Mouse (Mus musculus) heart, embryonic 15.5 days (tissue): ENCODE data around the gene Ralgapb. TPM values are rescaled to one million over a fixed set of nuclear protein-coding genes. Genes with fewer than 3 reads are reported as not detected.
"Not testable (repeated sequence)": the region's sequence is repeated elsewhere in the genome, so short reads cannot be mapped to it uniquely, and the experiment has no call there.

Experiments used
- ATAC-seq: fragments of 200-750 bp; cut with Nextera tagmentation; replicated peaks from 2 replicates; pipeline ENCODE4 v1.8.0; 2017; ENCODE audit warnings: low read depth, moderate TSS enrichment; ENCODE audit not compliant: insufficient number of reproducible peaks, insufficient read depth, low FRiP score
- H3K27ac ChIP-seq: fragments of 300-500 bp; sonication (generic); 2 replicates; pipeline ENCODE4 v1.5.1; 2015; ENCODE audit warnings: mild to moderate bottlenecking, inconsistent platforms
- H3K27me3 ChIP-seq: fragments of 300-500 bp; sonication (generic); 2 replicates; pipeline ENCODE4 v1.6.1; 2015; ENCODE audit warnings: inconsistent platforms
- H3K36me3 ChIP-seq: fragments of 300-500 bp; sonication (generic); 2 replicates; pipeline ENCODE4 v1.6.1; 2015; ENCODE audit warnings: mild to moderate bottlenecking, inconsistent platforms
- H3K4me1 ChIP-seq: fragments of 300-500 bp; sonication (generic); replicated peaks from 2 replicates; pipeline ENCODE4 v1.6.1; 2015; ENCODE audit warnings: inconsistent platforms
- H3K4me2 ChIP-seq: fragments of 300-500 bp; sonication (generic); 2 replicates; pipeline ENCODE4 v1.6.1; 2015; ENCODE audit warnings: inconsistent platforms, mild to moderate bottlenecking, moderate library complexity
- H3K4me3 ChIP-seq: fragments of 300-500 bp; sonication (generic); 2 replicates; pipeline ENCODE4 v1.5.1; 2015; ENCODE audit warnings: mild to moderate bottlenecking, inconsistent platforms
- H3K9ac ChIP-seq: fragments of 300-500 bp; sonication (generic); 2 replicates; pipeline ENCODE4 v1.6.1; 2015; ENCODE audit warnings: mild to moderate bottlenecking, inconsistent platforms
- H3K9me3 ChIP-seq: fragments of 300-500 bp; sonication (generic); replicated peaks from 2 replicates; pipeline ENCODE4 v1.6.1; 2016; ENCODE audit warnings: inconsistent platforms
- WGBS: fragments of 180-500 bp; shearing (Covaris S2); methylation state at CpG from one replicate; pipeline ENCODE4 v1.1.7; 2015; ENCODE audit warnings: mixed read lengths; 5-methylcytosine and 5-hydroxymethylcytosine counted together
- polyA plus RNA-seq: library from polyadenylated mRNA; unstranded; fragments of >200 nt; fragmentation: Nextera tagmentation; extraction: Ambion mirVana; gene quantifications from 2 replicates; pipeline ENCODE4 v1.2.1, GENCODE M21; 2015

Gene Ralgapb
- polyA plus RNA-seq, 1 experiment from 2014 or later: 11.0 TPM

GRCm38 (mm10) chr2:158373516-158373915 is 36.1 kb upstream of the Ralgapb start:
- Histone ChIP-seq H3K27me3 (peaks cover 48% of the 10 kb centered on the region), H3K9ac (no peak overlapping the region), H3K27ac (no peak overlapping the region), H3K9me3 (no peaks in the 10 kb centered on the region), H3K4me3 (no peak overlapping the region), H3K4me1 (peaks cover 5% of the 10 kb centered on the region; the same call in 1 of the 2 replicates), H3K36me3 (no peaks in the 10 kb centered on the region), H3K4me2 (no peak overlapping the region)
- 56% methylated on average over 7 of the region's 7 CpGs for WGBS
- no peak for ATAC-seq

- Histone ChIP-seq H3K36me3 (no peaks in the 10 kb centered on the region), H3K27ac (no peak within 1 kb of the TSS), H3K4me1 (peaks cover 5% of the 10 kb centered on the region; the same call in 1 of the 2 replicates), H3K4me3 (peak within 1 kb of the TSS; percentile 20), H3K27me3 (peaks cover 48% of the 10 kb centered on the region), H3K4me2 (peak within 1 kb of the TSS; percentile 50), H3K9ac (no peak within 1 kb of the TSS), H3K9me3 (no peaks in the 10 kb centered on the region)
- no peak for ATAC-seq
- 2% methylated on average over 36 of the region's 36 CpGs for WGBS
Observed at GRCm38 (mm10) chr2:158375443-158376122, 34.1 kb upstream of the Ralgapb start, which contains the start of gene Snhg11. Snhg11 (plus strand) TSS chr2:158375638.

- no peak overlapping the region for H3K4me3 ChIP-seq
- H3K36me3 ChIP-seq: no peaks in the 10 kb centered on the region
- no peaks in the 10 kb centered on the region for H3K9me3 ChIP-seq
Observed at GRCm38 (mm10) chr2:158376123-158376687, 33.4 kb upstream of the Ralgapb start.

GRCm38 (mm10) chr2:158376798-158377197 is 32.9 kb upstream of the Ralgapb start:
- H3K9ac ChIP-seq: no peak overlapping the region
- H3K27ac ChIP-seq: no peak overlapping the region
- WGBS: 73% methylated on average over 6 of the region's 7 CpGs
- H3K36me3 ChIP-seq: no peaks in the 10 kb centered on the region
- H3K9me3 ChIP-seq: no peaks in the 10 kb centered on the region
- H3K4me2 ChIP-seq: no peak overlapping the region
- ATAC-seq: no peak
- H3K27me3 ChIP-seq: peaks cover 48% of the 10 kb centered on the region
- no peak overlapping the region for H3K4me3 ChIP-seq
- peaks cover 5% of the 10 kb centered on the region; the same call in 1 of the 2 replicates for H3K4me1 ChIP-seq

More at GRCm38 (mm10) chr2:158376123-158376687, 33.4 kb upstream of the Ralgapb start:
- 26% methylated on average over 12 of the region's 12 CpGs for WGBS
- peaks cover 48% of the 10 kb centered on the region for H3K27me3 ChIP-seq
- H3K9ac ChIP-seq: no peak overlapping the region
- no peak overlapping the region for H3K4me2 ChIP-seq
- ATAC-seq: no peak
- H3K4me1 ChIP-seq: peaks cover 5% of the 10 kb centered on the region; the same call in 1 of the 2 replicates
- no peak overlapping the region for H3K27ac ChIP-seq

GRCm38 (mm10) chr2:158377811-158378210 is 31.8 kb upstream of the Ralgapb start:
- H3K27me3 ChIP-seq: peaks cover 48% of the 10 kb centered on the region

GRCm38 (mm10) chr2:158379354-158380078 is 30.1 kb upstream of the Ralgapb start:
- Histone ChIP-seq H3K9me3 (no peaks in the 10 kb centered on the region), H3K4me1 (peaks cover 5% of the 10 kb centered on the region; the same call in 1 of the 2 replicates), H3K4me2 (no peak overlapping the region), H3K4me3 (no peak overlapping the region), H3K27ac (no peak overlapping the region), H3K27me3 (peaks cover 33% of the 10 kb centered on the region), H3K36me3 (no peaks in the 10 kb centered on the region), H3K9ac (no peak overlapping the region)
- ATAC-seq: no peak
- 43% methylated on average over 13 of the region's 13 CpGs for WGBS

More at GRCm38 (mm10) chr2:158377811-158378210, 31.8 kb upstream of the Ralgapb start:
- H3K4me2 ChIP-seq: no peak overlapping the region
- H3K4me3 ChIP-seq: no peak overlapping the region
- no peak overlapping the region for H3K9ac ChIP-seq
- peaks cover 5% of the 10 kb centered on the region; the same call in 1 of the 2 replicates for H3K4me1 ChIP-seq
- ATAC-seq: no peak
- no peaks in the 10 kb centered on the region for H3K9me3 ChIP-seq
- no peak overlapping the region for H3K27ac ChIP-seq
- no peaks in the 10 kb centered on the region for H3K36me3 ChIP-seq
- WGBS: 82% methylated on average over 1 of the region's 1 CpGs

- H3K9ac ChIP-seq: no peak overlapping the region
- H3K4me1 ChIP-seq: no peaks in the 10 kb centered on the region
- H3K27me3 ChIP-seq: no peaks in the 10 kb centered on the region
- no peak overlapping the region for H3K27ac ChIP-seq
- H3K4me2 ChIP-seq: no peak overlapping the region
- WGBS: 31% methylated on average over 8 of the region's 8 CpGs
- H3K36me3 ChIP-seq: no peaks in the 10 kb centered on the region
- H3K4me3 ChIP-seq: no peak overlapping the region
- no peaks in the 10 kb centered on the region for H3K9me3 ChIP-seq
- no peak for ATAC-seq
Observed at GRCm38 (mm10) chr2:158386072-158386471, 23.6 kb upstream of the Ralgapb start.

GRCm38 (mm10) chr2:158389421-158389820 is 20.2 kb upstream of the Ralgapb start:
- Histone ChIP-seq H3K36me3 (no peaks in the 10 kb centered on the region), H3K27me3 (no peaks in the 10 kb centered on the region), H3K4me1 (no peaks in the 10 kb centered on the region), H3K4me3 (no peak overlapping the region), H3K27ac (no peak overlapping the region), H3K9ac (no peak overlapping the region), H3K4me2 (no peak overlapping the region), H3K9me3 (no peaks in the 10 kb centered on the region)
- 85% methylated on average over 7 of the region's 7 CpGs for WGBS
- ATAC-seq: no peak

- 79% methylated on average over 6 of the region's 6 CpGs for WGBS
- Histone ChIP-seq H3K4me1 (no peaks in the 10 kb centered on the region), H3K9ac (no peak overlapping the region), H3K27ac (no peak overlapping the region), H3K9me3 (no peaks in the 10 kb centered on the region), H3K36me3 (no peaks in the 10 kb centered on the region), H3K4me3 (no peak overlapping the region), H3K27me3 (no peaks in the 10 kb centered on the region), H3K4me2 (no peak overlapping the region)
- ATAC-seq: no peak
Observed at GRCm38 (mm10) chr2:158396369-158396768, 13.3 kb upstream of the Ralgapb start.

GRCm38 (mm10) chr2:158397140-158397539 is 12.5 kb upstream of the Ralgapb start:
- not testable (repeated sequence) for H3K27ac ChIP-seq, H3K4me3 ChIP-seq, H3K27me3 ChIP-seq, H3K9ac ChIP-seq, ATAC-seq, H3K36me3 ChIP-seq, H3K4me2 ChIP-seq, H3K4me1 ChIP-seq, H3K9me3 ChIP-seq
- WGBS: 62% methylated on average over 13 of the region's 13 CpGs

- H3K27ac ChIP-seq: no peak overlapping the region
- no peaks in the 10 kb centered on the region for H3K4me1 ChIP-seq
- WGBS: 73% methylated on average over 7 of the region's 7 CpGs
- no peak for ATAC-seq
- H3K9me3 ChIP-seq: no peaks in the 10 kb centered on the region
- no peak overlapping the region for H3K4me2 ChIP-seq
- no peak overlapping the region for H3K4me3 ChIP-seq
- H3K9ac ChIP-seq: no peak overlapping the region
- no peaks in the 10 kb centered on the region for H3K36me3 ChIP-seq
- H3K27me3 ChIP-seq: peaks cover 3% of the 10 kb centered on the region; the same call in 1 of the 2 replicates
Observed at GRCm38 (mm10) chr2:158402915-158403314, 6.7 kb upstream of the Ralgapb start.
